Mouse (Mus musculus): ENCODE data around the gene Fkbp1a. TPM values are rescaled to one million over a fixed set of nuclear protein-coding genes. Genes with fewer than 3 reads are reported as not detected.

Gene Fkbp1a
- total and polyA plus RNA-seq, 3 experiments = 48.3 to 388 (median 76.5) TPM

DNA sequence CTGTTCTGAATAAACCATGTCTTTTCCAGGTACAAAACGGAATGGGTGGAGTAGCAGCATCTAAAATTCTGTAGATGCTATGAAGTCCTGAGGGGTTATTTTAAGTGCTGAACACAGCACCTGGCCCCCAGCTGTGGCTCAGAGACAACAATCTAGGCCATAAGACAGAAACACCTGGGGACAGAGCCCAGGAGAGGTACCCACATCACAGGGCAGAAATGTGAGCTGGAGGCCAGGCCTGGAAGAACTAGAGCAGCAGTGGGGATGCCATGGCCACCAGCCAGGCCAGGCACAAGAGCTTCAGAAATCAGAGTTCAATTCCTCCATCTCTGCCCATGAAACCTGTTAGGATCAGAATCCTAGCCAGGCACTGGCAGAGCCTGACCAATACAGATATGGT, 14.2 kb upstream of the Fkbp1a start:
- H3K4me1 ChIP-seq (ENCODE audit: control insufficient read depth in 1 of 2, insufficient read depth in 2 of 2) = peaks cover 0 to 4% of the 10 kb centered on the region in 2 experiments; a peak in 2 of 4 replicates
- TF ChIP-seq ZC3H11A (IDR thresholded peaks at IDR 0.05; ENCODE audit: low read depth, low read length) = no peak
- TF ChIP-seq POLR2A (IDR thresholded peaks at IDR 0.05; ENCODE audit: low read depth, low read length) = no peak
- TF ChIP-seq PAX5 (IDR thresholded peaks at IDR 0.05; ENCODE audit: low read length) = no peak
- no peak for TF ChIP-seq HCFC1 (IDR thresholded peaks at IDR 0.05; ENCODE audit: low read depth, low read length)
- no peak overlapping the region for H3K4me3 ChIP-seq (replicated peaks in 1 of 3; ENCODE audit: low read depth in 2 of 3, low read length in 2 of 3, poor library complexity in 1 of 3)
- no peak for DNase-seq (ENCODE audit: extremely low read depth)
- no peak overlapping the region for H3K9ac ChIP-seq (ENCODE audit: insufficient read depth, low read depth)
- H3K27me3 ChIP-seq (replicated peaks) = no peaks in the 10 kb centered on the region
- in situ Hi-C loops (cut with MboI; ENCODE audit: low pct_ligation_motif_present, low pct_unique_long_range_greater_than_20kb, low sequenced_read_pairs) (no loop called here), dilution Hi-C loops (cut with MboI; ENCODE audit: extremely low pct_ligation_motif_present, extremely low pct_unique_long_range_greater_than_20kb, low sequenced_read_pairs) (no loop called here)
- H3K9me3 ChIP-seq (replicated peaks; ENCODE audit: low read length) = no peaks in the 10 kb centered on the region
- peaks cover 0 to 8% of the 10 kb centered on the region in 2 experiments for H3K36me3 ChIP-seq (replicated peaks in 1 of 2; ENCODE audit: control insufficient read depth in 1 of 2, insufficient read depth in 1 of 2, low read length in 1 of 2)
- no peaks in the 10 kb centered on the region for H3K79me2 ChIP-seq (replicated peaks; ENCODE audit: control insufficient read depth, extremely low read depth, insufficient read depth, poor library complexity, severe bottlenecking)
- H3K27ac ChIP-seq (ENCODE audit: insufficient read depth, low read depth) = no peak overlapping the region
- no peak overlapping the region for H3K4me2 ChIP-seq (ENCODE audit: insufficient read depth, low read depth, poor library complexity, severe bottlenecking)

DNA sequence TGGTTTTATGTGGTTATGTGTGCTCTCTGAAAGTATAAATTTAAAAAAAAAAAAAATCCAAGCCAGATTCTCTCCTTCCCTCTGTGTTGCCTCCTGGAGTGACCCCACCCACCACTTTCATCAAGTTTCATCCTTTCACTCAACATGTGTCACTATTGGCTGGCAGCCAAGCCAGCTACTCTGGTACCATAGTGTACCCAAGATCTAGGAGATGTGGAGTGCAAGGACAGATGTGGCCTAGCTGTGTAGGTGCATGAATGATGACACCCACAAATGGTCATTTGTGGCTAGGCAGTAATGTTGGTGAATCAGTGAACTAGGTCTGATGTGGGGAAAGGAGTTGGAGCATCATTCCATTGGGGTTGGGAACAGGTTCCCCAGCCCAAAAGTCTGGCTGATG, 13.1 kb upstream of the Fkbp1a start:
- H3K27ac ChIP-seq (ENCODE audit: insufficient read depth, low read depth) = no peak overlapping the region
- dilution Hi-C loops (cut with MboI; ENCODE audit: extremely low pct_ligation_motif_present, extremely low pct_unique_long_range_greater_than_20kb, low sequenced_read_pairs) = no loop called here
- in situ Hi-C loops (cut with MboI; ENCODE audit: low pct_ligation_motif_present, low pct_unique_long_range_greater_than_20kb, low sequenced_read_pairs) = no loop called here
- peaks cover 7 to 14% of the 10 kb centered on the region in 2 experiments for H3K4me1 ChIP-seq (ENCODE audit: control insufficient read depth in 1 of 2, insufficient read depth in 2 of 2)
- TF ChIP-seq RAD21 (IDR thresholded peaks at IDR 0.05; ENCODE audit: low read depth, low read length) (no peak), SIN3A (IDR thresholded peaks at IDR 0.05; ENCODE audit: low read length) (no peak), MXI1 (IDR thresholded peaks at IDR 0.05; ENCODE audit: low read depth, low read length) (no peak), NELFE (IDR thresholded peaks at IDR 0.05; ENCODE audit: low read depth, low read length) (no peak), EP300 (IDR thresholded peaks at IDR 0.05; ENCODE audit: low read length) (no peak), CTCF (conservative IDR thresholded peaks at IDR 0.05 in 1 of 2, IDR thresholded peaks at IDR 0.05 in 1 of 2; ENCODE audit: low read depth in 2 of 2, low read length in 2 of 2) (no peak), ELF1 (IDR thresholded peaks at IDR 0.05; ENCODE audit: low read depth, low read length) (no peak), MAZ (IDR thresholded peaks at IDR 0.05; ENCODE audit: low read depth, low read length) (no peak), USF1 (IDR thresholded peaks at IDR 0.05; ENCODE audit: low read depth, low read length) (no peak), TBP (conservative IDR thresholded peaks at IDR 0.05; ENCODE audit: low read depth, low read length) (no peak), ETS1 (conservative IDR thresholded peaks at IDR 0.05; ENCODE audit: low read depth, low read length) (no peak), ZNF384 (IDR thresholded peaks at IDR 0.05; ENCODE audit: low read depth, low read length) (no peak), ZMIZ1 (IDR thresholded peaks at IDR 0.05; ENCODE audit: low read depth, low read length) (no peak), PAX5 (IDR thresholded peaks at IDR 0.05; ENCODE audit: low read length) (no peak)
- no peak overlapping the region for H3K9ac ChIP-seq (ENCODE audit: insufficient read depth, low read depth)
- no peaks in the 10 kb centered on the region for H3K27me3 ChIP-seq (replicated peaks)
- peaks cover 0 to 8% of the 10 kb centered on the region in 2 experiments for H3K36me3 ChIP-seq (replicated peaks in 1 of 2; ENCODE audit: control insufficient read depth in 1 of 2, insufficient read depth in 1 of 2, low read length in 1 of 2)
- DNase-seq (ENCODE audit: extremely low read depth) = no peak
- no peaks in the 10 kb centered on the region for H3K9me3 ChIP-seq (replicated peaks; ENCODE audit: low read length)
- no peak overlapping the region for H3K4me2 ChIP-seq (ENCODE audit: insufficient read depth, low read depth, poor library complexity, severe bottlenecking)
- H3K4me3 ChIP-seq (replicated peaks in 1 of 3; ENCODE audit: low read depth in 2 of 3, low read length in 2 of 3, poor library complexity in 1 of 3) = no peak overlapping the region
- no peaks in the 10 kb centered on the region for H3K79me2 ChIP-seq (replicated peaks; ENCODE audit: control insufficient read depth, extremely low read depth, insufficient read depth, poor library complexity, severe bottlenecking)

All from CH12.LX (cell line).